Mouse (Mus musculus) forebrain, embryonic 15.5 days (tissue): Measurements from ENCODE around the gene Gm47841. TPM values are rescaled to one million over a fixed set of nuclear protein-coding genes. Genes with fewer than 3 reads are reported as not detected.

Experiments
- ATAC-seq: fragments of 200-750 bp; cut with Nextera tagmentation; replicated peaks from 2 replicates; pipeline ENCODE4 v1.8.0; 2017; ENCODE audit warnings: mild to moderate bottlenecking, moderate TSS enrichment, moderate library complexity
- H3K27ac ChIP-seq: fragments of 300-500 bp; sonication (generic); replicated peaks from 2 replicates; pipeline ENCODE4 v1.5.1; 2015; ENCODE audit warnings: mild to moderate bottlenecking, inconsistent platforms
- H3K27me3 ChIP-seq: fragments of 300-500 bp; sonication (generic); 2 replicates; pipeline ENCODE4 v1.6.1; 2015; ENCODE audit warnings: inconsistent platforms
- H3K36me3 ChIP-seq: fragments of 300-500 bp; sonication (generic); 2 replicates; pipeline ENCODE4 v1.6.1; 2015; ENCODE audit warnings: mild to moderate bottlenecking, inconsistent platforms
- H3K4me1 ChIP-seq: fragments of 300-500 bp; sonication (generic); 2 replicates; pipeline ENCODE4 v1.6.1; 2015; ENCODE audit warnings: inconsistent platforms
- H3K4me2 ChIP-seq: fragments of 300-500 bp; sonication (generic); replicated peaks from 2 replicates; pipeline ENCODE4 v1.6.1; 2015; ENCODE audit warnings: mild to moderate bottlenecking, inconsistent platforms
- H3K4me3 ChIP-seq: fragments of 300-500 bp; sonication (generic); 2 replicates; pipeline ENCODE4 v1.5.1; 2015; ENCODE audit warnings: mild to moderate bottlenecking, inconsistent platforms
- H3K9ac ChIP-seq: fragments of 300-500 bp; sonication (generic); replicated peaks from 2 replicates; pipeline ENCODE4 v1.6.1; 2015; ENCODE audit warnings: mild to moderate bottlenecking, inconsistent platforms
- H3K9me3 ChIP-seq: fragments of 300-500 bp; sonication (generic); 2 replicates; pipeline ENCODE4 v1.6.1; 2016; ENCODE audit warnings: inconsistent platforms
- WGBS: fragments of 180-500 bp; shearing (Covaris S2); methylation state at CpG from one replicate; pipeline ENCODE4 v1.1.7; 2015; ENCODE audit warnings: mixed read lengths; 5-methylcytosine and 5-hydroxymethylcytosine counted together
- polyA plus RNA-seq: library from polyadenylated mRNA; unstranded; fragments of >200 nt; fragmentation: Nextera tagmentation; extraction: Ambion mirVana; gene quantifications from 2 replicates; pipeline ENCODE4 v1.2.1, GENCODE M21; 2015

Gm47841 gene
- polyA plus RNA-seq, 1 experiment from 2014 or later, result not detected

DNA sequence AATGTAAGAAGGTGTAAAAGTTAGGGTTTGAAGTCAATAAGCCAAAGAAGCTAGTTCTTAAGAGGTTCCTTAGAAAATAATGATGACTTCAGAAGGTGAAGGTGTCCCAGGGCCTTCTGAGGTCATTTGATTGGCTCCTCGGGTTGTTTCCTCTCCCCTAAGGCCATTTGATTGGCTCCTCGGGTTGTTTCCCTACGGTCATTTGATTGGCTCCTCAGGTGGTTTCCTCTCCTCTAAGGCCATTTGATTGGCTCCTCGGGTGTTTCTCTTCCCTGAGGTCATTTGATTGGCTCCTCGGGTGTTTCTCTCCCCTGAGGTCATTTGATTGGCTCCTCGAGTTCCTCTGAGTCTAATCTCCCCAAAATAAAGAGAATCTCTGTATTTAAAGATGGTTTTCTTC is 35.8 kb downstream of the Gm47841 start:
- Histone ChIP-seq H3K4me3 (no peak overlapping the region), H3K27ac (no peak overlapping the region), H3K27me3 (no peaks in the 10 kb centered on the region), H3K4me1 (peaks cover 10% of the 10 kb centered on the region), H3K4me2 (no peak overlapping the region), H3K9me3 (no peaks in the 10 kb centered on the region), H3K36me3 (peaks cover 27% of the 10 kb centered on the region), H3K9ac (no peak overlapping the region)
- no peak for ATAC-seq
- 85% methylated on average over 6 of the region's 6 CpGs for WGBS

DNA sequence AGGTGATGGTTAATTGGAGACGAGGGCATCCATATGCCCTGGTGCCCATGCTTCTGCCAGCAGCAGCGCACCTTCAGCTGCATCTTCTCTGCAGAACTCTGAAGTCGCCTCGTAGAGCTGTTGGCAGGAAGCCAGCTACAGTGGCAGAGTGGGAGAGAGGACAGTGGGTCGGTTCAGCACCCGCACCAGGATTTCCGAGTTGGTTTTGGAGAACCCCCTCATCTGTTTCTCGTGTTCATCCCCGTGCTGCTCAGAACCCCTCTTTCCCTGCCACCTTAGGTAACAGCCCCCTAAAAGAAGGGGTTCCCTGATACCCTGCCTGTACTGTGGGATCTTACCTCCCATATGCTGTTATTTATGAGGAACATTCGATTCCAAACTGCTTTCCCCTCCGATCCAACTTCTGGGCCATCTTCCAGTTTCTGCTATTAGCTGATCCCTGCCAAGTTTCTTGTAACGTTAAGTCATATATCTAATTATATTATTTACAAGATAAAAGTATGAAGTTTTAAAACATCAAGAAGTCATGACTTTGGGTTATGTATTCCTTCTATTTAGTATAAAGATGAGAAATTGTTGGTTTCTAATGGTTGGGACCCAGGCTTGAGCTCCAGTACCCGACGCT is 38.7 kb downstream of the Gm47841 start:
- ATAC-seq, result 0 out of 2 replicates have a peak, but pooled peaks have one; percentile 13
- 68% methylated on average over 14 of the region's 14 CpGs for WGBS
- Histone ChIP-seq H3K9ac (no peak overlapping the region), H3K4me1 (peaks cover 15% of the 10 kb centered on the region), H3K27ac (peak overlapping the region; percentile 24), H3K36me3 (peaks cover 8% of the 10 kb centered on the region), H3K4me3 (no peak overlapping the region), H3K9me3 (no peaks in the 10 kb centered on the region), H3K4me2 (no peak overlapping the region), H3K27me3 (no peaks in the 10 kb centered on the region)

DNA sequence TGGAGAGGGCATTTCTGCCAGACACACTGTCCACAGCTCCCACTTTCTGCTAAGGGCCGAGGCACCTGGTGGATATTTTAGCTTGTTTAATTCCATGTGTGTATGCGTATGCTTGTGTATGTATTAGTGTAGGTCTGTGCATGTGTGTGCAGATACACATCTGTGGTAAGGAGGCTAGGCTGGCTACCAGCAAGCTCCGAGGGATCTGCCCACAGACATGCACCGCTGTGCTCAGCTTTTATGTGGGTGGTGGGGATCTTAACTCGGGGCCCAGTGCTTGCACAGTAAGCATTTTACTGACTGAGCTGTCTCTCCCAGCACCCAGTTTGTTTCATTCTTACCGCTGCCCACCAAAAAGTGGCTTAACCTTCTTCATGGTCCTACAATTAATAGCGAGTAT is 40.0 kb downstream of the Gm47841 start:
- Histone ChIP-seq H3K27ac (no peak overlapping the region), H3K36me3 (0 out of 2 replicates have a peak, but pooled peaks cover 3% of the 10 kb centered on the region), H3K27me3 (no peaks in the 10 kb centered on the region), H3K4me2 (no peak overlapping the region), H3K9ac (no peak overlapping the region), H3K4me1 (peaks cover 15% of the 10 kb centered on the region), H3K9me3 (no peaks in the 10 kb centered on the region), H3K4me3 (no peak overlapping the region)
- WGBS, result 80% methylated on average over 7 of the region's 7 CpGs
- ATAC-seq, result no peak

DNA sequence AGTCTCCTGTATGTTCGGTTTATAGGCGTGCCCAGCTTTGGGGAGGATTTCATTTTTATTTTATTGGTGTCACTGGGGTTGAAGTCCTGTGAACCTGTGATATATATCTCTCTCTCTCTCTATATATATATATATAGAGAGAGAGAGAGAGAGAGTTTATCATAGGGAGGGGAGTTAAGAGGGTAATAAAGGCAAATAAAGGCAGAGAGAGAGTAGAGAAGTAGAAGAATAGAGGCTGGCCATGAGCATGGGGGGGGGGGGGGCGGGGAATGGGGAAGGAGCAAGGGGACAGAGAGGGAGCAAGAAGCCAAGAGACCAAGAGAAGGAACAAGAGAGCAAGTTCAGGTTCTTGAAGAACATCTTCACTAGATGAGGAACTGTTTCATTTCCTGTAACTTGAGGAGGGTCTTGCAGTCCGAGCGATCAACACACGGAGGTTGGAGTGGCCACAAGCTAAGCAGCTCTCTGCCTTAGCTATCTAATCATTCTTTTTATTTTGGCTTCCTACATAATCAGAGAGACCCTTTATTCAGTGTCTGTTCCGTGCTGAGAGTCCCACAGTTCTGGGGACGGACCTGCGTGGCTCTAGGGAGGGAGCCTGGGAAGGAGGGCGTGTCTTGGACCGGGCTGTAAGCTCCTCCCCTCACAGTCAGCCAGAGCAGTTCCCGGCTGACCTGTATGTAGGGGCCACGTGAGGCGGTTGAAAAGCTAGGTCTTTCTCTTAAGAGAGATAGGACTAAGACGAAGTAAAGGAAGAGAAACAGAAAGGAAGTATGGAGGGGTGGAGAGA is 40.8 kb downstream of the Gm47841 start:
- ATAC-seq, result peak; percentile 71
- peak overlapping the region; percentile 24; the same call in 1 of the 2 replicates for H3K4me3 ChIP-seq

DNA sequence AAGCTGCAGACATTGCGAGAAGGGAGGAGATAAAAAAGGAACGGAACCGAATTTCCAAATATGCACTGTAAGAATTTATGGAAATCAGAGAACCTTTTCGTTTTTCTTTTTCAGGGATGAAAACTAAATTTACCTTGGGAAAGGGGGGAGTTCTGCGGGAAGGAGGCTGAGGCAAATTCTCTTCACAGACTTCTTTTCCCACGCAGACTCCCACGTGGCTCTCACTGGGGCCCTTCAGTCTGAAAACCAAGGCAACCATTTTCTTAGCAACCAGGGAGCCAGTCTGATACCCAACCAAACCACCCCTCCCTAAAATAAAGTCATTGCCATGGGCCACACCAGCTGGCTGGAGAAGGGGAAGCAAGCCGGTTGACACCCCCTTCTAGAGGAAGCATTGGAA is 41.5 kb downstream of the Gm47841 start:
- ATAC-seq, result no peak
- H3K9me3 ChIP-seq, result no peaks in the 10 kb centered on the region
- H3K4me1 ChIP-seq, result peaks cover 15% of the 10 kb centered on the region
- H3K9ac ChIP-seq, result no peak overlapping the region
- H3K4me2 ChIP-seq, result no peak overlapping the region
- no peaks in the 10 kb centered on the region for H3K36me3 ChIP-seq
- H3K4me3 ChIP-seq, result no peak overlapping the region
- WGBS, result 78% methylated on average over 8 of the region's 8 CpGs
- H3K27ac ChIP-seq, result no peak overlapping the region
- no peaks in the 10 kb centered on the region for H3K27me3 ChIP-seq

More for the DNA sequence above, 40.8 kb downstream of the Gm47841 start:
- Histone ChIP-seq H3K9me3 (no peaks in the 10 kb centered on the region), H3K36me3 (0 out of 2 replicates have a peak, but pooled peaks cover 2% of the 10 kb centered on the region), H3K4me1 (peaks cover 15% of the 10 kb centered on the region), H3K27me3 (no peaks in the 10 kb centered on the region), H3K9ac (0 out of 2 replicates have a peak overlapping the region, but pooled peaks have one; percentile 20), H3K27ac (no peak overlapping the region), H3K4me2 (peak overlapping the region; percentile 40)
- 15% methylated on average over 14 of the region's 15 CpGs for WGBS

DNA sequence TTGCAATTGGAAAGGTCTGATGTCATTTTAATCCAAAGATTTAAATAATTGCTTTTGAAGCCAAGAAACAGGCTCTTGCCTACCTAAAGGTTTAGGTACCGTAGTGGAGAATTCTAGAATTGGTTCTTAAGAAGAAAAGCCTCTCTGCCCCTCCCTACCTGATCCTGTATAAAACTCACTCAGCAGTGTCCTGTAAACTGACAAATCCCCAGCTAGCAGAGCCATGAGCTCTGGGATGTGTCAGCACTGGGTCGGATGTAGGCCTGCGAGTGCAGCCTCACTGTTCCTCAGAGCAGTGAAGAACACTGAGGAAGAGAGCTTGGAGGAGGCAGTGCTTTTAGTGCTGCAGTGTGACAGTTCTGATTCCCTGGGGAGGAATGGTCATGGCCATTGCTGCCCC is 42.7 kb downstream of the Gm47841 start:
- no peak overlapping the region for H3K27ac ChIP-seq
- H3K9me3 ChIP-seq, result no peaks in the 10 kb centered on the region
- H3K9ac ChIP-seq, result no peak overlapping the region
- no peaks in the 10 kb centered on the region for H3K27me3 ChIP-seq
- H3K4me3 ChIP-seq, result no peak overlapping the region
- H3K4me1 ChIP-seq, result peaks cover 15% of the 10 kb centered on the region
- no peak overlapping the region for H3K4me2 ChIP-seq
- ATAC-seq, result no peak
- H3K36me3 ChIP-seq, result no peaks in the 10 kb centered on the region
- WGBS, result 58% methylated on average over 3 of the region's 3 CpGs

DNA sequence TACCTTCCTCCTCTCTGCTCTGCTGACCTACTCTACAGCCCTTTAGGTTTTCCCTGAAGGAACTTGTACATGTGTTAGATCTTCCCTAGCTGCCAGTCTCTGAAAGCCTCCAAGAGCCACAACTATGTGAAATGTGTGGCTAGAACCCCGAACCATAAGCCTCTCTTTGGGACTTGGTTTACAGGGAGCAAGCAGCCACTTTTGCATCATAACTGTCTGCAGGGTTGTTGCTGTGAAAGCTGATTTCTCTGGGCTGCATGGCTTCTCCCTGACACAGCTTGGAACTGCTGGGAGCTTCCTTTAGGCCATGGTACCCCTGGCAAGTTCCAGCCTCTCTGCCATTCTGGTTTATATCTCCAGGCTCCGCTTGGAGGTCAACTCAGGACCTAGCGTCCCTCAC is 44.7 kb downstream of the Gm47841 start:
- Histone ChIP-seq H3K9me3 (no peaks in the 10 kb centered on the region), H3K27me3 (no peaks in the 10 kb centered on the region), H3K4me3 (no peak overlapping the region), H3K9ac (no peak overlapping the region), H3K36me3 (no peaks in the 10 kb centered on the region), H3K27ac (no peak overlapping the region), H3K4me2 (no peak overlapping the region), H3K4me1 (peaks cover 9% of the 10 kb centered on the region; the same call in 1 of the 2 replicates)
- 96% methylated on average over 3 of the region's 3 CpGs for WGBS
- ATAC-seq, result no peak

DNA sequence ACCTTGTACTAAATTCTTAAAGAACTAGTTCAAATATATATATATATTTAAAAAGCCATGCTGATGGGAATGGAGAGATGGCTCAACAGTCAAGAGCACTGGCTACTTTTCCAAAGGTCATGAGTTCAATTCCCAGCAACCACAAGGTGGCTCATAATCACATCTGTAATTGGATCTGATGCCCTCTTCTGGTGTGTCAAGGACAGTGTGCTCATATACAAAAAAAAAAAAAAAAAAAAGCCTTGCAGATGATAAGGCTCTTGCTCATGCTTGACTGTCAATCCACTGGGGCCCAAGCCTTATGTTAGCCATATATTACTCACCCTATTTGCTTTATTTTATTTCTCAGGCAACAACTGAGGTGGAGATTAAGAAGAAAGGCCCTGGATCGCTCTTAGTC is 45.5 kb downstream of the Gm47841 start:
- 98% methylated on average over 1 of the region's 1 CpGs for WGBS
- Histone ChIP-seq H3K9me3 (no peaks in the 10 kb centered on the region), H3K4me2 (no peak overlapping the region), H3K27ac (no peak overlapping the region), H3K27me3 (no peaks in the 10 kb centered on the region), H3K9ac (no peak overlapping the region), H3K4me1 (peaks cover 8% of the 10 kb centered on the region; the same call in 1 of the 2 replicates), H3K4me3 (no peak overlapping the region), H3K36me3 (no peaks in the 10 kb centered on the region)
- ATAC-seq, result no peak

DNA sequence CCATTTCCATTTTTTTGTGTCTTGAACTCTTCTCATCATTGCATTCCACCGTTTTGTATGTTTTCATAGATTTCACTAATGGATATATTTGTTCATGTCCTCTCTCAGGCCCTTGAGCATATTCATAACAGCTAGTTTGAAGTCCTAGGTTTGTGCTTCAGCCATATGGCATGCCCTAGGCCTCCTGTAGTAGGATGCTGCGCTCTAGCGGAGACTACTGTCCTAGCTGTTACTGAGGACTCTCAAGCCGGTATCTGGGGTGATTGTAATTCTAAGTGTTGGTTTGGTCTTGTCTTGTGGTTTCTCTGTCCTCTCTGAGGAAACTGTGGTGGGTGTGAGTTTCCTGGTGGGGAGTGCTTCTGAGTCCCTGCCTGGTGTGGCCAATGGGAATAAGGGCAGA is 50.1 kb downstream of the Gm47841 start:
- Histone ChIP-seq H3K4me3 (no peak overlapping the region), H3K27me3 (no peaks in the 10 kb centered on the region), H3K36me3 (no peaks in the 10 kb centered on the region), H3K9me3 (no peaks in the 10 kb centered on the region), H3K9ac (no peak overlapping the region), H3K4me1 (no peaks in the 10 kb centered on the region), H3K4me2 (no peak overlapping the region), H3K27ac (no peak overlapping the region)
- ATAC-seq, result 0 out of 2 replicates have a peak, but pooled peaks have one; percentile 51
- 28% methylated on average over 4 of the region's 4 CpGs for WGBS

Other genes with a start within 250 kb of the Gm47841 start
- gene Scn8a, start 177.5 kb downstream of the Gm47841 start, polyA plus RNA-seq, result 20.3 and 20.4 TPM in 2 replicates
- gene Fignl2, start 31.2 kb upstream of the Gm47841 start, polyA plus RNA-seq, result not detected in 2 replicates
- gene Ankrd33, start 68.4 kb upstream of the Gm47841 start, polyA plus RNA-seq, result not detected in 2 replicates
- 6.5 and 6.7 TPM in 2 replicates for gene Acvrl1, start 81.1 kb upstream of the Gm47841 start, polyA plus RNA-seq
- gene Acvr1b, start 126.7 kb upstream of the Gm47841 start, polyA plus RNA-seq, result 22.6 and 22.8 TPM in 2 replicates
- 1.3 and 1.7 TPM in 2 replicates for gene Grasp, start 176.8 kb upstream of the Gm47841 start, polyA plus RNA-seq
- gene Nr4a1, start 206.9 kb upstream of the Gm47841 start, polyA plus RNA-seq, result 3.7 and 4.3 TPM in 2 replicates
- 86.4 and 86.8 TPM in 2 replicates for gene Atg101, start 236.9 kb upstream of the Gm47841 start, polyA plus RNA-seq
- gene 6030408B16Rik, start 245.8 kb upstream of the Gm47841 start, polyA plus RNA-seq, result 0.37 and 0.48 TPM in 2 replicates